Mouse (Mus musculus): ENCODE data around the gene Camk2n1.

The Camk2n1 gene

GRCm38 (mm10) chr4:138464667-138465353 is 10.7 kb downstream of the Camk2n1 start:
- in situ Hi-C loops (cut with MboI, MseI): no loop called here

DNA sequence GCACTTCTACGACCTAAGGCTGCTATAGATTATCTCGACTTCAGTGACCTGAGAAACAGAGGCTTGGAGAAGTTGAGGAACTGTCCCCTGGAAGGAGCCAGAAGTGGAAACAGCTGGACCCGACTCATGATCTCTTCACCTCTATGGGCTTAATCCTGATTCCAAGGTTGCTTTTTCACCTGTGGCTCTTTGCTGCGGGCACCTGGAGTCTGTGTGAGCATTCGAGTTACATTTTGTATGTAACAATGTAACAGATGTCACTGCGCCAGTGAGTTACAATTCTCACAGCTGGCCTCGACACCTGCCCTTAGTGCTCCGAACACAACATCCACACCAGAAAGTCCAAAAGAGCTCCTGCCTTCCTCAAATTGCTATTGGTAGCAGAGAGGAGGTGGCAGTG is 11.3 kb downstream of the Camk2n1 start:
- in situ Hi-C loops (cut with MboI, MseI): no loop called here

GRCm38 (mm10) chr4:138466690-138467089 is 12.6 kb downstream of the Camk2n1 start:
- in situ Hi-C loops (cut with MboI, MseI): no loop called here

- in situ Hi-C loops (cut with MboI, MseI): no loop called here
These were observed 13.3 kb downstream of the Camk2n1 start for GRCm38 (mm10) chr4:138467451-138467850.

- in situ Hi-C loops (cut with MboI, MseI): no loop called here
These were observed 15.0 kb downstream of the Camk2n1 start for GRCm38 (mm10) chr4:138469080-138469479.

- in situ Hi-C loops (cut with MboI, MseI): no loop called here
These were observed 17.1 kb downstream of the Camk2n1 start for GRCm38 (mm10) chr4:138471241-138471640.

GRCm38 (mm10) chr4:138479595-138479994 is 25.5 kb downstream of the Camk2n1 start:
- in situ Hi-C loops (cut with MboI, MseI): no loop called here

GRCm38 (mm10) chr4:138480962-138481361 is 26.8 kb downstream of the Camk2n1 start:
- in situ Hi-C loops (cut with MboI, MseI): no loop called here

DNA sequence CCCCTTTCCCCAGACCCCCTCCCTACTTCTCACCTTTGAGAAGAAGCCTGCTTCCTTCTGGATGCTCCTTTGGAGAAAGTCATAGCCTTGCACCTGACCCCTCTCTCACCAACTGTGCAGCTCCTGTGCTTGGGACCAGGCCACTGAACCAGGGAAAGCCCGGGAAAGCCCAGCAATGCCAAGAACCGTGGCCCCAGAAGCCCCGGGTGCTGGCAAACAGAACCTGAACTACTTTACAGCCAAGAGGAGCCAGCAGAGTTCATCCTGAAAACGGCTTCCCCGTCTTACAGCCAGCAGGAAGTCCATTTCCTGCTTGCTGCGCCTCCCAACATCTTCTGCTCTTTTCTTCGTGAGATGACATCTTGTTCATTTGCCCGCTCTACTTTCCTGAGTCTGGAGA is 28.6 kb downstream of the Camk2n1 start:
- in situ Hi-C loops (cut with MboI, MseI): no loop called here

DNA sequence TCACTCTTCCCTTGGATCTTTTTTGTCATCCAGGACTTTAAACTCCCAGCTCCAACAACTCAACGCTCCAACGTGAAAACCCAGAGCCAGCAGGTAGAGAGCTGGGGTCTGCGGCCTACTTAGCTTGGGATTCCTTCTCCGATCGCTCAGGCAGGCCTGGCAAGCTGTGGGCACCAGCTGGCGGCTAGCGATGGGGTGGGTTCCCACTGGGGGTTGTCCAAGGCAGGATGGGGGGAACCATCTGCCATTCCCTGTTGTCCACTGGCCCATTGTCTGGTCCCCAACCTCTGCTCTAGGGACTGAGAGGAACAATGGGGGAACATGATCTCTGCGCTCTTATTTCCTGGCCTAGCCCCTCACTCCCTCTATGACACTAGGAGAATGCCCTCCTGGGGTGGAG is 34.1 kb downstream of the Camk2n1 start:
- in situ Hi-C loops (cut with MboI, MseI): no loop called here

DNA sequence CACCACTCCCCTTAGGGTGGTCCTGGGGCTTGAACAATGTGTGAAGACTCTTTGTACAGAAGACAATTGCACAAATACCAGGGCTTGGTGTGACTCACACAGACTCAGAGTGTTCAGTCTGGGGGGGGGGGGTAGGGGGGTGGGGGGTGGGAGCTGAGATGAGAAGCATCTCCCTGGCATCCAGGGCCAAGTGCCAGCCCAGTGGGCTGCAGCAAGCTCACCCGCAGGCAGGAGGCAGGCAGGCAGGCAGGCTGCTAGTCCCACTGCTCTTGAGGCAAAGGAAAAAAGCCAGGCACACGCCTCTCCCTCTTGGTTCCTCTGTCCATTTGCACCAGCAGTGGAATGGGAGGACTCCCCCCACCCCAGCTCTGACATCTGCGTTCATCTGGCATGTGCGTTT is 37.0 kb downstream of the Camk2n1 start:
- in situ Hi-C loops (cut with MboI, MseI): no loop called here

- in situ Hi-C loops (cut with MboI, MseI): no loop called here
These were observed 39.3 kb downstream of the Camk2n1 start for GRCm38 (mm10) chr4:138493161-138494001.

DNA sequence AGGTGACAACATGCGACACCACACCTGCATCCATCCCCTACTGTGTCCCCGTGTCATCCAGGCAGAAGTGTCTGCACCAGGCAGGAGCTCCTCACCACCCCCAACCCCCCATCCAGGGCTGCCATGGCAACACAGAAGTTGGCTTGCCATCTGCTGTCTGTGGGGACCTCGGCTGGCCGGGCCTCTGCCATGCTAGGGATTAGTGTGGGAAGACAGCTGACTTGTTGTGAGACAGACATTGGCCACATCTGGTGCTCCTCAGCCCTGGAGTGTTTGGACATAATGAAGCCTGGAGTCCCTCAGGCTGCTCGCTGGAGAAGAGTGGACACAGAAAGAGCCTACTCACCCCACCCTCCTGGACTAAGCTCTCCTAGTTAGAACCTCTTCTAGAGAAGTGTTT is 40.8 kb downstream of the Camk2n1 start:
- in situ Hi-C loops (cut with MboI, MseI): no loop called here

- in situ Hi-C loops (cut with MboI, MseI): no loop called here
These were observed 41.7 kb downstream of the Camk2n1 start for GRCm38 (mm10) chr4:138495775-138496174.

DNA sequence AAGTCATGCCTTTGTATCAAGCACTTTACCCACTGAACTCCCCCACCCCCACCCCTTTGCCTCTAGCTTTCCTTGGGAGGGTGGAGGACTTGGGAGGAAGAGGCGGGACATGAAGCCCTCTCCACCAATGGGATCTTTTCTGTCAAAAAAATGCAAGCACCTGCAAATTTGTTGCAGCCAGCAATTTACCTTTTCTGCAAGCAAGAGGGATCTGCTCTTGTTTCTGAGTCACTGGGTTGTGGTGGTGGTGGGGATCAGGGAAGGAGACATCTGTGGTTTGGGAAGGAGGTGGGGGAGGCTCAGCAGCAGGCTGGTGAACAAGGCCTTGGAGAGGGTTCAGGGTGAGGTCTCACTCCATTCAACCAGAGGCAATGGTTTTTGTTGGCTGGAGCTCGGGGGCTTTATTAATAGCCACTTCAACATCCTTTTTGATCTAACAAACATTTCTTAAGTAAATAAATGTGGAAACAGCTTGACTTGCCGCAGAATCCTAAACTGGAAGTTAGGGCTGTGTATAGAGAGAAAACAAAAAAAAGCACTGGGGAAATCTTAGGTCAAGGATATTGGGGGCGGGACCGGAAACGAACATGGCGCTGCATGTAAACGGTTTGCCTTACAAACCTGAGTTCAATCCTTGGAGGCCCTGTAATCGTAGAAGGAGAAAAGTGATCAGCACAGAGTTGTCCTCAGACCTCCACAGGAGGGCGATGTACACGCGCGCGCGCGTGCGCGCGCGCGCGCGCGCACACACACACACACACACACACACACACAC is 42.8 kb downstream of the Camk2n1 start:
- in situ Hi-C loops (cut with MboI, MseI): no loop called here

- in situ Hi-C loops (cut with MboI, MseI): loop anchor here (10.0 kb wide), 1 partner anchor 1605 kb away; the partner anchor contains the start of genes C1qa and C1qc
These were observed 45.9 kb downstream of the Camk2n1 start for GRCm38 (mm10) chr4:138499856-138500645.

DNA sequence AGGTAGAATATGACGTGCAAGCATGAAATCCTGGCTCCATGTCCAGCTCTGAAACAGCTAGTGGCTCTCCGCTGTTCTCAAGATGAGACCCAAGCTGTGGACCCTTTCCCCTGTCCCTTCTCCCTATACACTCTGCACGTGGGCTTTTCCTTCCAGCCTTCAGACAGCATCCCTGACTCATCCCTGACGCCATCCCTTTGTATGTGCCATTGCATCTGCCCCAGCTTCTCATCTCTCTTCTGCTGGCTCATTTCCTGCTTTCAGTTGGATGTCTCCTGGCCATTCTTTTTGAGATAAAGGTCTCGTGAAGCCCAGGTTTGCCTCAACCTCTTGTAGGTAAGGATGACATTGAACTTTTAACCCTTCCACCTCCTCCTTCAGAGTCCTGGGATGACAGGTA is 46.9 kb downstream of the Camk2n1 start:
- in situ Hi-C loops (cut with MboI, MseI): loop anchor here (10.0 kb wide), 1 partner anchor 1606 kb away; the partner anchor contains the start of genes C1qa and C1qc

GRCm38 (mm10) chr4:138504632-138505101 is 50.6 kb downstream of the Camk2n1 start:
- in situ Hi-C loops (cut with MboI, MseI): loop anchor here (10.0 kb wide), 1 partner anchor 1610 kb away; the partner anchor contains the start of genes C1qa and C1qc

- in situ Hi-C loops (cut with MboI, MseI): loop anchor here (10.0 kb wide), 1 partner anchor 1611 kb away; the partner anchor contains the start of genes C1qa and C1qc
These were observed 51.2 kb downstream of the Camk2n1 start for GRCm38 (mm10) chr4:138505171-138505870.

DNA sequence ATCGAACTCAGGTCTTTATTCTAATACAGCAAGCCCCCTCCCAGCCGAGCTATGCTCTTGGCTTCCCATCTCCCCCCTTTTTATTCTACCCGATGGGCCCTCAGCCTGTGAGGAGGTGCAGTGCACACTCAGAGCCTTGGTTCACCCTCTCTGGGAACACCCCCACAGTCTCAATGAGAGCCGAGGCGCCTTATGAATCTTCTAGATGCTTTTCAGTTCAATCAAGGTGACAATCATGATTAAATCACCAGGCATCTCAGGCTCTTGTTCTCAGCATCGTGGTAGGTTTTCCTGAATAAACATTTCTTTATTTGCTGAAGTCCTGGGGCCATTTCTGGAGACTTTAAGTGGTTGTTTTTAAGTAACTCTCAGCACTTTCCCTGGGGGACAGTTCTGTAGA is 53.8 kb downstream of the Camk2n1 start:
- in situ Hi-C loops (cut with MboI, MseI): loop anchor here (10.0 kb wide), 1 partner anchor 1613 kb away; the partner anchor contains the start of genes C1qa and C1qc
